Mouse (Mus musculus): Measurements from ENCODE around the gene Crip1. TPM values are rescaled to one million over a fixed set of nuclear protein-coding genes. Genes with fewer than 3 reads are reported as not detected.
A peak's percentile ranks its signal among the peaks of the same experiment; 100 is the strongest.

Gene Crip1
- 66.3 and 74.9 TPM in 2 replicates for polyA plus RNA-seq (2015; fragmentation: Nextera tagmentation; extraction: Ambion mirVana)

DNA sequence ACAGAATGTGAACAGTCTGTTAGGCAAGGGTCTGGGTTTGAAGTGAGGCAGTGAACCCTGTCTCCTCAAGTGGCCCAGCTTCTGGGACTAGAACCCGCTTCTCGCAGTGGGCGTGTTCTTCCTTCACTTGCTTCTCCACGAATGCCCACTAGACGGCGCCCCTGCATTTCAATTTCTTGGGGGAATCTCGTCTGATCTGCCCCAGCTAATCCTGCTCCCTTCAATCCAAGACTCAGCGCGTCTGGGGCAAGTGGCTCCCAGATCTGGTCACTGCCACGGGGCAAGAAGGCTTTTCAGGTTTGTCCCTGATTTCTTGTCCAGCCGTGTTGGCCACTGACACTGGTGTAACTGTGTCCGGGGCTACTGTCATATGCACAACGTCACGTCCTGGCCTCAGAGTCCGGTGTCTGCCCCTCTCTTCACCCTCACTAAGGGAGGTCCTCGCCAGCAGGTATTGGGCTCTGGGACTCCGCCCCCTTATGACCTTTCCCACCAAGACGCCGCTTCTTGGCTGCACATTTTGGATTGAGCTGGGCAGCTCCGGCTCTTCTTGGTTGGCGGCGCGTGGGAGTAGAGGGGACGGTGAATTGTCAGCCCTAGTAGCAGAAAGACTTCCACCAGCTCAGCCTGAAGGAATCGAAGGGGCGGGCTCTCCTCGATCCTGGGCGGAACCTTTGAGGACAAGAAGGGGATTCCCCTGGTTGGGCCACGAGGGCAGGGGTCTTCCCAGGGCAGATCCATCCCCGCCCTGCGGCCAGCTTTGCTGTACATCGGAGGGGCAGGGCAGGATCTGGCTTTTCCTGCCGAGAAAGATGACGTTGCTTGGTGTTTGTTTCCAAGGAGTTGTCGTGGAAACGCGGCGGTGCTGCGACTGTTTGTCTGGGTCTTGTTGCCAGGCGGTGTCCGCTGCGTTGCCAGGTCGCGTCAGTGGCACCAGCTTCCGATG, at the start of gene Crip1:
TSS of gene Crip1 (plus strand) at position 205 of the 946 bp plus-strand sequence.
- peaks cover 55% of the 10 kb centered on the region for H3K4me1 ChIP-seq (replicated peaks)
- H3K4me2 ChIP-seq, result peak within 1 kb of the TSS; percentile 35
- H3K9ac ChIP-seq, result peak within 1 kb of the TSS; percentile 42; the same call in 1 of the 2 replicates
- no peaks in the 10 kb centered on the region for H3K9me3 ChIP-seq
- WGBS, result 7% methylated on average over 45 of the region's 45 CpGs
- H3K36me3 ChIP-seq, result peaks cover 25% of the 10 kb centered on the region
- H3K27ac ChIP-seq (replicated peaks), result peak within 1 kb of the TSS; percentile 52; the same call in 1 of the 2 replicates
- ATAC-seq (ENCODE audit: low read depth), result no peak
- peak within 1 kb of the TSS; percentile 11; the same call in 1 of the 2 replicates for H3K4me3 ChIP-seq
- peaks cover 15% of the 10 kb centered on the region for H3K27me3 ChIP-seq

DNA sequence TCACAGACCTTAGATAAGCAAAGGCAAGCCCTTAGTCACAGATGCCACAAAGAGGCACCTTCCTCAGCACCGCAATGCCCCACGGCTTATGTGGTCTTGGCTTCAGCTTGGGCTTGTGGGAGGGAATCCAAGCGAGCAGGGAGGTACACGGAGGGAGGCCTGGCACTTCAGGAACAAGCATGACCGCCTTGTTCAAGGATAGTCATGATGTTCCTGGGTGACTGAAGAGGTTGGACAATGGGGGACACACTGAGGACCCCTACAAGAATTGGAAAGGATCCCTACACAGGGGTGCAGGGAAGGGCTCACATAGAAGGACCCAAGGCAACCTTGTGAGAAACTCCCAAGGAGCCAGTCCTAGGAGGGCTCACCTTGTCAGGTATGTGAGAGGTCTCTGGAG, 49.1 kb upstream of the Crip1 start:
- 0 out of 2 replicates have a peak, but pooled peaks have one; percentile 11 for ATAC-seq (ENCODE audit: low read depth)
- Histone ChIP-seq H3K4me2 (peak overlapping the region; percentile 86), H3K36me3 (no peaks in the 10 kb centered on the region), H3K9ac (peak overlapping the region; percentile 100), H3K27me3 (no peaks in the 10 kb centered on the region), H3K4me3 (peak overlapping the region; percentile 92), H3K9me3 (no peaks in the 10 kb centered on the region), H3K4me1 (replicated peaks) (peaks cover 39% of the 10 kb centered on the region), H3K27ac (replicated peaks) (no peak overlapping the region)
- WGBS, result 93% methylated on average over 5 of the region's 5 CpGs

DNA sequence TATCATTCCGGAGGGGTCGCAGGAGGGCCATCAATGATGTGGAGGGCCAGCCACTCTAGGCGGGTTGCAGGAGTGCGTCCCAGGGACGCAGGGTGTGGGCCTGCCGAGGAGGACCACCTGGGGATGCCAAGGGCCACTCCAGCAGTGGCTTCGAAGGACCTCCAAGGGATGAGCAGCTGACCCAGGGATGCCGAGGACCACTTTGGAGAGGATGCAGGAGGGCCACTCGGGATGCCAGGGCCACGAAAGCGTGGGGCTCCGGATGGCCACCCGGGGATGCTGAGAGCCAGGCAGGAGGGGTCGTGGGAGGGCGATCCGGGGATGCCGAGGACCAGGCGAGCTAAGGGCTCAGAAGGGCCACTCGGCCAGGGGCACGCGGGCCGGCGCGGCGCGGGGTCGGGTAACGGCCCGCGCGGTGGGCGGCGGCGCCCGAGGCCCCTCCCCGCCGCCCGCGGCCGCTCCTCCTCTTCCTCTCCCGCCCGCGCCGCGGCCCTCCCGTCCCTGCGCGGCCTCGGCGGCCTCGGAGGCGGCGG, 48.3 kb upstream of the Crip1 start, which contains the start of gene Mta1:
TSS of gene Mta1 (plus strand) at position 530 of the 533 bp plus-strand sequence.
- H3K4me3 ChIP-seq, result peak within 1 kb of the TSS; percentile 92
- no peaks in the 10 kb centered on the region for H3K27me3 ChIP-seq
- peak within 1 kb of the TSS; percentile 94 for H3K4me2 ChIP-seq
- WGBS, result 4% methylated on average over 18 of the region's 53 CpGs
- H3K4me1 ChIP-seq (replicated peaks), result peaks cover 47% of the 10 kb centered on the region
- no peaks in the 10 kb centered on the region for H3K9me3 ChIP-seq
- no peaks in the 10 kb centered on the region for H3K36me3 ChIP-seq
- H3K27ac ChIP-seq (replicated peaks), result peak within 1 kb of the TSS; percentile 85
- peak within 1 kb of the TSS; percentile 100 for H3K9ac ChIP-seq
- peak; percentile 40 for ATAC-seq (ENCODE audit: low read depth)

DNA sequence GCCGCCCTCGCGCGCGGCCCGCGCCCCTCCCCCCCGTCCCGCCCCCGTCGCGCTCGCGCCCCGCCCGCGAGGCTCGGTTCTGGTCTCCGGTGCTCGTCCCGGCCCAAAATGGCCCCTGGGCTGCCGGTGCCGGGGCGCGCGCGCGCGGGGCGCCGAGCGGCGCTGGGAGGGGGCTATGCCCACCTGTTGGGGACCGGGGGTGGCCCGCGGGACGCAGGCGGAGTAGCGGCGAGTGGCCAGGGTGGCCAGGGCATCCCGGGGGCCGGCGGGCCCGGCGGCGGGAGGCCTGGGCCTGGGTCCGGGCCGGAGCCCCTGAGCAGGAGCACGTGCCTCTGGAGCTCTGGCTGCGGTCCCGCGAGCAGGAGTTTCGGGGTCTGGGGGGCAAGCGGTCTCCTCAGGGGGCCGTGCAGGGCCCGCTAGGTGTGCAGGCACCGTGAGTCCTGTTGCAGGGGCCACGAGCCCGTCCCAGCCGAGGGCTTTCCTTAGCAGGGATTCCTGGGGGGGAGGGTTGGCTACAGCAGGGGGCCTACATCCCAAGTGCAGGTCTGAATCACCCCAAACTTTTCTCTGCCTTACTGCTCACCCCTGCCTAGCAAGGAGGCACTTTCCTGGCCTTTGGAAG, 47.5 kb upstream of the Crip1 start:
- H3K27ac ChIP-seq (replicated peaks), result peak overlapping the region; percentile 85
- peaks cover 55% of the 10 kb centered on the region for H3K4me1 ChIP-seq (replicated peaks)
- no peaks in the 10 kb centered on the region for H3K9me3 ChIP-seq
- WGBS, result 1% methylated on average over 38 of the region's 60 CpGs
- H3K36me3 ChIP-seq, result no peaks in the 10 kb centered on the region
- H3K4me2 ChIP-seq, result peak overlapping the region; percentile 94
- peak overlapping the region; percentile 92 for H3K4me3 ChIP-seq
- peak; percentile 19 for ATAC-seq (ENCODE audit: low read depth)
- H3K9ac ChIP-seq, result peak overlapping the region; percentile 100
- no peaks in the 10 kb centered on the region for H3K27me3 ChIP-seq

DNA sequence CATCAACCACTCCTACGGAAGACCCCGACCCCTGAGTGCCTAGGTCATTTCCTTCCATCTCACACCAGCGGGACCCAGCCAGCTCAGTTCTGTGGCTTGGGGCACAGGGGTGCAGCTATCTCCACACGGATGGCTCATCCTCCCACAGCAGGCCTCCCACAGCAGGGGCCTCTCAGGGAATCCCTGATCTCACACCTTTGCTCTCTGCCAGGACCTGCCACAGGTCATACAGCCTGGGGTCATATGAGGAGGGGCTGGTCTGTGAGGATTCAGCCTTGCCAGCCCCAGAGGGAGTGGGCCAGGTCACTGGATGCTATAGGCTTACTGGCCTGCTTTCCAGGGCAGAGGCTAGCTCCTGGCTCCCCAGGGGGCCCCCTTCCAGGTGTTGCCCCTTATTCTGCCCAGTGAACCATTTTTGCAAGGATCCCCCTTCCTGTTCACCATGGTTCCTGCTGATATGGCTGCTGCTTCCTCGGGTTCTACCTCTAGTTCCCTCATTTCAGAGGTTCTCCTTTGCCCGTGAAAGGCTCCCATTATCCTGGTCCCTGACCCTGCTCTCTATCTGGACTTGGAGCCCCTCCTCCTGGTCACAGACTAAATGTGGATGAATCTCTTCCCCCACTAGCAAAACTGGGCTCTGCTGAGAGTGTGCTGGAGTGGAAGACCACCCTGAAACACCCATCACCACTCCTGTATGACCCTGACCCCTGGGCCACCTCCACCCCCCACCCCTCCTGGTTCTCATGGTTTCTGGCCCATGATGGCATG, 46.5 kb upstream of the Crip1 start:
- Histone ChIP-seq H3K4me3 (peak overlapping the region; percentile 92), H3K9me3 (no peaks in the 10 kb centered on the region), H3K4me1 (replicated peaks) (peaks cover 60% of the 10 kb centered on the region), H3K4me2 (peak overlapping the region; percentile 94), H3K36me3 (no peaks in the 10 kb centered on the region), H3K27me3 (no peaks in the 10 kb centered on the region), H3K27ac (replicated peaks) (peak overlapping the region; percentile 85; the same call in 1 of the 2 replicates), H3K9ac (peak overlapping the region; percentile 100)
- no peak for ATAC-seq (ENCODE audit: low read depth)
- WGBS, result 32% methylated on average over 6 of the region's 6 CpGs

DNA sequence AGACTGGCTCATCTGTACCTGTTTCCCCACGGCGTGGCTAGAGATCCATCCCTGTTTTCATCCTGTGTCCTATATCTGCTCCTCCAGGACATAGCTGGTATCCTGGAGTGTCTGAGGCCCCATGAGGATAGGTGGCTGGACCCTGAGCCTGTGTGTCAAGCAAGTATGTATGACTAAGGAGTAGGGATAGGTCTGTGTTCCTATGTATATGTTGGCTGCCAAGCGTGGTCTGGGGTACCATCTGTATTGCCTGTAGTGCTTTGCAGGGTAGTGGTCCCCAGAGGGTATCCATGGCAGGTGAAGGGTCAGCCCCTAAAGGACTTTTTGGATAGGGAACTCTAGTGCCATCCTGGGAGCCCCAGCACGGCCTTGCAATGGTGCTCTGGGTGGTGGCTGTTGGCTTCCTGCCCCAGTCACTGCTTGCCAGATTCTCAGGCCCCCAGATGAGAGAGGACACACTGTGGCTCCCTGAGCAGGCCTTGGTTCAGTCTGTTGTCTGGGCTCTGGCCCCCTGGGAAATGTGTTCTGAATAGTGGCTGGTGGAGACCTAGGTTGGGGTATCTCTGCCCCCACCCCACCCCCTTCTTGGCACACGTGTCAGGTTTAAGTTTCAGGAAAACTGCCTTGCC, 45.6 kb upstream of the Crip1 start:
- WGBS, result 78% methylated on average over 5 of the region's 5 CpGs
- peak overlapping the region; percentile 100; the same call in 1 of the 2 replicates for H3K9ac ChIP-seq
- H3K4me2 ChIP-seq, result peak overlapping the region; percentile 94; the same call in 1 of the 2 replicates
- no peaks in the 10 kb centered on the region for H3K9me3 ChIP-seq
- ATAC-seq (ENCODE audit: low read depth), result no peak
- H3K4me1 ChIP-seq (replicated peaks), result peaks cover 60% of the 10 kb centered on the region
- H3K36me3 ChIP-seq, result no peaks in the 10 kb centered on the region
- H3K27ac ChIP-seq (replicated peaks), result 0 out of 2 replicates have a peak overlapping the region, but pooled peaks have one; percentile 9
- no peaks in the 10 kb centered on the region for H3K27me3 ChIP-seq
- no peak overlapping the region for H3K4me3 ChIP-seq

DNA sequence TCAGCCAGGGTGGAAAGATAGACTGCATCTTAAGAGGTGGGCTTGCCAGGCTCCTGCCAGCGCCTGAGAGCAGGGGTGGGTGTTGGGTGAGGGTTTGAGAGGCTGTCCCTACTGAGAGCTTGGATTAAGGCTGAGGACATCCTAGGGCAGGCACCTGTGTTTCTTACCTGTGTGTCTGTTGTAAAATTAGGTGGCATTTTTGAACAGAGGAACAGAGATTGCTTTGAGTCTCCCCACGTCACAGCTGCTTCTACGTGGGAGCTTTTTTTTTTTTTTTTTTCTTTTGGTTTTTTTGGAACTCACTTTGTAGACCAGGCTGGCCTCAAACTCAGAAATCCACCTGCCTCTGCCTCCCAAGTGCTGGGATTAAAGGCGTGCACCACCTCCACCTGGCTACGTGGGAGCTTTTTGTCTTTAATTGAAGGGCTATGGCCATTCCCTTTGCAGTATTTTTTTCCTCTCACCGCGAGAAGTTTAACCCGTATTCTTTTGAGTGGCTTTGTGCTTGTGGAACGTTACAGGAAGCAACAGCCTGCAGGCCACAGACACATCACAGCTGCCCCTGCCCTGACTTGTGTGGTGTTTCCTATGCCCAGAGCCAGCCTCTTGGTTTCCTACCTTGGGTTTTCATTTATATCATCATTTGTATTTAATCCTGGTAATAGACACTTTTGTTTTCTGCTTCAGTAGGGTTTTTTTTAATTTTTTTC, 44.7 kb upstream of the Crip1 start:
- WGBS, result 88% methylated on average over 9 of the region's 9 CpGs
- no peak for ATAC-seq (ENCODE audit: low read depth)

DNA sequence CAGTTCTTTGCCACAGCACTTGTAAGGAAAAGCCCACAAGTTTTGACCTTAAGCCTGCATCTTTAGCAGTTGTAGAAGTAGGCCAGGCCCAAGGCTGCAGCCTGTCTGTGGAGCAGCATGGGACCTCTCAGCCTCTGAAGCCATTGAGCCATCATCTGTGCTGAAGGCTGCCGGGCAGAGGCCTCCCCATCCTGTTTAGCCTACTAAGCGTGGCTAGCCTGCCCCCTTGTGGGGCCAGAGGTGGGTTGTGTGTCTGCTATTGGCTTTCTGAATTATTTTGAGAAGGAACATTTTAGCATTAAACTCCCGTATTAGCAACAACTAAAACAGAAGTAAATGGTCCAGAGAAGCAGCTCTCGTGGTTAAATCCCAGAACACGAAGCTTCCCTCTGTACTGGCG, 43.7 kb upstream of the Crip1 start:
- Histone ChIP-seq H3K27ac (replicated peaks) (peak overlapping the region; percentile 59; the same call in 1 of the 2 replicates), H3K9ac (0 out of 2 replicates have a peak overlapping the region, but pooled peaks have one; percentile 17)
- 67% methylated on average over 6 of the region's 6 CpGs for WGBS

More for the DNA sequence above, 44.7 kb upstream of the Crip1 start:
- no peak overlapping the region for H3K4me2 ChIP-seq
- H3K36me3 ChIP-seq, result no peaks in the 10 kb centered on the region
- no peaks in the 10 kb centered on the region for H3K9me3 ChIP-seq
- H3K27ac ChIP-seq (replicated peaks), result 0 out of 2 replicates have a peak overlapping the region, but pooled peaks have one; percentile 9
- H3K9ac ChIP-seq, result 0 out of 2 replicates have a peak overlapping the region, but pooled peaks have one; percentile 45
- peaks cover 60% of the 10 kb centered on the region for H3K4me1 ChIP-seq (replicated peaks)
- no peaks in the 10 kb centered on the region for H3K27me3 ChIP-seq
- no peak overlapping the region for H3K4me3 ChIP-seq

DNA sequence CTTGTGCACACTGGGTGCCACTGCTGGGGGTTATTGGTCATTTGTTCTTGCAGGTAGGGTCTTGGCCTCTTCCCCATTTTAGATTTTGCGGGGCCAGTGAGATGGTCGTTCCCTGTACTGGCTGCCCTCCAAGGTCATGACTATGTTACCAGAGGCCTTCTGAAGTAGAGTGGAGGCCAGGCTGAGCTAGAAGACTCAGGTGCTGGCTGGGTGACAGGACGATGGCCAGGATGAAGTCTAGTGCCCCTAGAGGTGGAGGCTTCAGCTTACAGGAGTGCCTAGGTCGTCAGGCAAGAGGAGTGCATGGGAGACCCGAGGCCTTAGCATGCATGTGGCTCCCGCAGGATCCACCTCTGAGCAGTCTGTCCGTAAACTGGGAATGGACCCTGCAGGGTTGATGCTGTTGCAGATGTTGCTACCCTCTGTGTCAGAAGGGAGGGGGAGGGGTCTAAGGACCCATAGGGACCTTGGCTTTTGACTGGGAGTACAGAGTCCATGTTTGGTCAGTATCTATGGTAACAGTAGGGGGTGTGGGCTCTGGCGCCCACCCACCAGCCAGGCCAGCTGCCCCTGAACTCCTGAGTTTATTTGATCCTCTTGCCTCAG, 42.2 kb upstream of the Crip1 start:
- no peak overlapping the region for H3K4me2 ChIP-seq
- 84% methylated on average over 8 of the region's 8 CpGs for WGBS
- H3K9me3 ChIP-seq, result no peaks in the 10 kb centered on the region
- no peak overlapping the region for H3K9ac ChIP-seq
- no peak overlapping the region for H3K4me3 ChIP-seq
- H3K4me1 ChIP-seq (replicated peaks), result peaks cover 66% of the 10 kb centered on the region
- no peak overlapping the region for H3K27ac ChIP-seq (replicated peaks)
- ATAC-seq (ENCODE audit: low read depth), result no peak
- H3K27me3 ChIP-seq, result no peaks in the 10 kb centered on the region
- H3K36me3 ChIP-seq, result no peaks in the 10 kb centered on the region

More for the DNA sequence above, 43.7 kb upstream of the Crip1 start:
- Histone ChIP-seq H3K9me3 (no peaks in the 10 kb centered on the region), H3K4me1 (replicated peaks) (peaks cover 60% of the 10 kb centered on the region), H3K36me3 (no peaks in the 10 kb centered on the region), H3K27me3 (no peaks in the 10 kb centered on the region), H3K4me2 (no peak overlapping the region), H3K4me3 (no peak overlapping the region)
- no peak for ATAC-seq (ENCODE audit: low read depth)

DNA sequence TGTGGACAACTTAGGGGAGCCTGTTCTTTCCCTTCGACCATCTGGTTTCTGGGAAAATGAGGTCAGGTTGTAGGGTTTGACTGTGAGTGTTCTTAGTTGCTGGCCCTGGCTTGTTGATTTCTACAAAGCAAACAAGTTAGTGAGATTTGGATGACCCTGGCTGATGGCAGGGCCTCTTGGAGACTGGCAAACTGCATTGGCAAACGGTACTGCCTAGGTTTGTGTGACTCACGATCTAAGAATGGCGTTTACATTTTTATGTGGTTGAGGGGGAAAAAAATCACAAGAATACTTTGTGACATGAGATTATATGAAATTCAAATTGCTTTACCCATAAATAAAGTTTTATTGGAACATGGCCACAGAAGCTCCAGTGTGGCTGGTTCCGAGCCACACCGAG, 39.7 kb upstream of the Crip1 start:
- 90% methylated on average over 6 of the region's 6 CpGs for WGBS
- H3K27ac ChIP-seq (replicated peaks), result no peak overlapping the region
- ATAC-seq (ENCODE audit: low read depth), result no peak
- H3K36me3 ChIP-seq, result no peaks in the 10 kb centered on the region
- H3K4me1 ChIP-seq (replicated peaks), result peaks cover 58% of the 10 kb centered on the region
- H3K4me3 ChIP-seq, result no peak overlapping the region
- H3K9ac ChIP-seq, result no peak overlapping the region
- H3K9me3 ChIP-seq, result no peaks in the 10 kb centered on the region
- no peaks in the 10 kb centered on the region for H3K27me3 ChIP-seq
- H3K4me2 ChIP-seq, result no peak overlapping the region

All from neural tube, embryonic 13.5 days (tissue).